In the genomic region with DNA sequence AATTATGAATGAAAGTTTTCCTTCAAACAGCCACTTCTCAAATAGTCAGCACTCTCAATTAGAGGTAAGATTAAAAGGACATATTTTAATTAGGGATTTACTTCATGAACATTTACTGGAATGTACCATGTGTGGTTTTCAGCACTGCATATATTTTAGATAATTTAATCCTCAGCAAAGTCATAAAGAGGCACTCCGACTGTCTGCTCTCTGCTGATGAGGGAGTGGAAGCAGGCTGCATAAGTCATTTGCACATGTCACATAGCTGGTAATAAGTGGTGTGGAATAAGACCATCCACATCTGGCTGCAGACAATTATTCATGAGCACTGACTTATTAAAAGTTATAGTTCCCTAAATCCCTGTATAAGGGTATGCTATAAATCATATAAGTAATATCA, we compare ENCODE assay signal across 20 mouse cellular contexts.
DNase-seq lines count a peak whose midpoint lies in the region; ATAC-seq and TF ChIP-seq lines count a peak whose summit lies in the region.
"Had no signal": no experiment of that assay in that cellular context is flagged by ENCODE, and none has a peak within 500 bp of the region (broad histone marks: within the 10 kb centered on the region; RNA-seq: fewer than 3 reads in every experiment).

No protein-coding gene starts in this region.

- H3K9ac ChIP-seq in forebrain, embryonic 13.5 days: no peak overlapping the region
- no peak overlapping the region for H3K9ac ChIP-seq in forebrain, embryonic 14.5 days (ENCODE audit: low read length)
- H3K9ac ChIP-seq in forebrain, embryonic 16.5 days (replicated peaks; ENCODE audit: low read depth, low read length): no peak overlapping the region
- H3K9ac ChIP-seq in heart, embryonic 12.5 days: no peak overlapping the region
- H3K9ac ChIP-seq: embryonic facial prominence, embryonic 13.5 days; embryonic facial prominence, embryonic 15.5 days had no signal

- no peak overlapping the region for H3K27ac ChIP-seq in forebrain, embryonic 13.5 days
- no peak overlapping the region for H3K27ac ChIP-seq in forebrain, embryonic 10.5 days
- H3K27ac ChIP-seq in forebrain, embryonic 14.5 days (ENCODE audit: low read depth, low read length): no peak overlapping the region
- H3K27ac ChIP-seq in forebrain, embryonic 16.5 days (ENCODE audit: low read length): no peak overlapping the region
- no peak overlapping the region for H3K27ac ChIP-seq in heart, embryonic 12.5 days (ENCODE audit: poor library complexity, severe bottlenecking)
- H3K27ac ChIP-seq: embryonic facial prominence, embryonic 13.5 days; embryonic facial prominence, embryonic 15.5 days had no signal

- H3K4me3 ChIP-seq in forebrain, embryonic 13.5 days: no peak overlapping the region
- H3K4me3 ChIP-seq in forebrain, embryonic 10.5 days: no peak overlapping the region
- H3K4me3 ChIP-seq in forebrain, embryonic 14.5 days (ENCODE audit: low read depth, low read length): no peak overlapping the region
- no peak overlapping the region for H3K4me3 ChIP-seq in forebrain, embryonic 16.5 days (replicated peaks; ENCODE audit: low read length)
- no peak overlapping the region for H3K4me3 ChIP-seq in heart, embryonic 12.5 days
- H3K4me3 ChIP-seq: embryonic facial prominence, embryonic 13.5 days; embryonic facial prominence, embryonic 15.5 days; erythroblast, embryonic 14.5 days had no signal

- H3K27me3 ChIP-seq in forebrain, embryonic 13.5 days: no peaks in the 10 kb centered on the region
- no peaks in the 10 kb centered on the region for H3K27me3 ChIP-seq in forebrain, embryonic 10.5 days (ENCODE audit: poor library complexity, severe bottlenecking)
- no peaks in the 10 kb centered on the region for H3K27me3 ChIP-seq in forebrain, embryonic 14.5 days (replicated peaks; ENCODE audit: control insufficient read depth, insufficient read depth, low read length)
- H3K27me3 ChIP-seq in forebrain, embryonic 16.5 days (replicated peaks; ENCODE audit: control insufficient read depth, insufficient read depth, low read length): no peaks in the 10 kb centered on the region
- no peaks in the 10 kb centered on the region for H3K27me3 ChIP-seq in heart, embryonic 12.5 days (replicated peaks)
- H3K27me3 ChIP-seq: embryonic facial prominence, embryonic 13.5 days; embryonic facial prominence, embryonic 15.5 days had no signal

- TF ChIP-seq POLR2A in brain, embryonic 14.5 days (IDR thresholded peaks at IDR 0.05; ENCODE audit: borderline replicate concordance, extremely low read depth, insufficient read depth, insufficient read length, poor library complexity, severe bottlenecking): no peak

- peak; percentile 70; the same call in 1 of the 2 replicates for ATAC-seq in forebrain, embryonic 13.5 days
- ATAC-seq in forebrain, embryonic 14.5 days: peak; percentile 72
- ATAC-seq in forebrain, embryonic 16.5 days: peak; percentile 75
- no peak for ATAC-seq in heart, embryonic 12.5 days (ENCODE audit: insufficient number of reproducible peaks, low FRiP score)

- WGBS in forebrain, embryonic 13.5 days: 65% methylated on average over 1 of the region's 1 CpGs
- 87% methylated on average over 1 of the region's 1 CpGs for WGBS in forebrain, embryonic 10.5 days
- WGBS in forebrain, embryonic 14.5 days: 67% methylated on average over 1 of the region's 1 CpGs
- 54% methylated on average over 1 of the region's 1 CpGs for WGBS in forebrain, embryonic 16.5 days
- 62% methylated on average over 1 of the region's 1 CpGs for WGBS in heart, embryonic 12.5 days

- no peak for DNase-seq in forebrain, embryonic 10.5 days (ENCODE audit: extremely low spot score, low spot score)
- peak; percentile 65 for DNase-seq in brain, embryonic 14.5 days (ENCODE audit: low read depth)
- peak; percentile 47 for DNase-seq in forebrain, embryonic 14.5 days (ENCODE audit: low spot score)
- DNase-seq in gastrocnemius, adult 8-10 months (ENCODE audit: low spot score in 2 of 2): no peak
- no peak for DNase-seq in cerebellum, adult 11-12 months
- DNase-seq: adrenal gland, adult 2 months; adrenal gland, postnatal 10 days; adrenal gland, postnatal 25 days; cerebellum, adult 18-20 months; cerebellum, adult 8-10 months; cerebellum, adult 9-11 months; cerebellum, postnatal 14 days; cerebellum, postnatal 36 days; embryo, embryonic 11 days had no signal

- H3K9me3 ChIP-seq in forebrain, embryonic 13.5 days (replicated peaks): no peaks in the 10 kb centered on the region
- H3K9me3 ChIP-seq in forebrain, embryonic 10.5 days: no peaks in the 10 kb centered on the region
- H3K9me3 ChIP-seq in forebrain, embryonic 14.5 days (replicated peaks; ENCODE audit: control insufficient read depth, low read length): no peaks in the 10 kb centered on the region
- H3K9me3 ChIP-seq in forebrain, embryonic 16.5 days (ENCODE audit: control insufficient read depth, low read length): no peaks in the 10 kb centered on the region
- no peaks in the 10 kb centered on the region for H3K9me3 ChIP-seq in heart, embryonic 12.5 days (replicated peaks)
- H3K9me3 ChIP-seq: embryonic facial prominence, embryonic 13.5 days; embryonic facial prominence, embryonic 15.5 days had no signal

- TF ChIP-seq CTCF in brain, embryonic 14.5 days (IDR thresholded peaks at IDR 0.05; ENCODE audit: borderline replicate concordance, extremely low read depth, insufficient read depth, insufficient read length): no peak

- H3K4me2 ChIP-seq in forebrain, embryonic 13.5 days: no peak overlapping the region
- no peak overlapping the region for H3K4me2 ChIP-seq in forebrain, embryonic 14.5 days (ENCODE audit: low read length)
- H3K4me2 ChIP-seq in forebrain, embryonic 16.5 days (ENCODE audit: low read length): no peak overlapping the region
- H3K4me2 ChIP-seq in heart, embryonic 12.5 days: no peak overlapping the region
- H3K4me2 ChIP-seq: embryonic facial prominence, embryonic 13.5 days; embryonic facial prominence, embryonic 15.5 days had no signal

- no peaks in the 10 kb centered on the region for H3K36me3 ChIP-seq in forebrain, embryonic 13.5 days (ENCODE audit: poor library complexity, severe bottlenecking)
- H3K36me3 ChIP-seq in forebrain, embryonic 10.5 days (replicated peaks): no peaks in the 10 kb centered on the region
- no peaks in the 10 kb centered on the region for H3K36me3 ChIP-seq in forebrain, embryonic 14.5 days (ENCODE audit: control insufficient read depth, insufficient read depth, low read length)
- no peaks in the 10 kb centered on the region for H3K36me3 ChIP-seq in forebrain, embryonic 16.5 days (ENCODE audit: control insufficient read depth, insufficient read depth)
- H3K36me3 ChIP-seq in heart, embryonic 12.5 days: no peaks in the 10 kb centered on the region
- H3K36me3 ChIP-seq: embryonic facial prominence, embryonic 13.5 days; embryonic facial prominence, embryonic 15.5 days had no signal

- peaks cover 5% of the 10 kb centered on the region for H3K4me1 ChIP-seq in forebrain, embryonic 13.5 days
- peaks cover 9% of the 10 kb centered on the region for H3K4me1 ChIP-seq in forebrain, embryonic 10.5 days
- 0 out of 2 replicates have a peak, but pooled peaks cover 2% of the 10 kb centered on the region for H3K4me1 ChIP-seq in forebrain, embryonic 14.5 days (ENCODE audit: control insufficient read depth, insufficient read depth, low read length)
- peaks cover 8% of the 10 kb centered on the region for H3K4me1 ChIP-seq in forebrain, embryonic 16.5 days (replicated peaks; ENCODE audit: control insufficient read depth, insufficient read depth, low read length)
- no peaks in the 10 kb centered on the region for H3K4me1 ChIP-seq in heart, embryonic 12.5 days (replicated peaks)
- H3K4me1 ChIP-seq: embryonic facial prominence, embryonic 13.5 days; embryonic facial prominence, embryonic 15.5 days had no signal

Comparison
In these comparisons a context has a peak if more than half of its experiments do, and no peak if none do; other contexts are left out.
1. DNase-seq: peak in brain, embryonic 14.5 days (single experiment) and forebrain, embryonic 14.5 days (single experiment); none in forebrain, embryonic 10.5 days (single experiment), gastrocnemius, adult 8-10 months (0 of 2) and cerebellum, adult 11-12 months (single experiment).